Mouse (Mus musculus): ENCODE measurements around the gene Mrgpre. TPM values are rescaled to one million over a fixed set of nuclear protein-coding genes. Genes with fewer than 3 reads are reported as not detected.
A peak's percentile ranks its signal among the peaks of the same experiment; 100 is the strongest.

Mrgpre gene
- polyA plus RNA-seq, 1 experiment: 1.8 TPM

GRCm38 (mm10) chr7:143783378-143783995, 813 bp downstream of the Mrgpre start:
- DNase-seq (ENCODE audit: low read depth, low spot score): peak; percentile 16
- 17% methylated on average over 6 of the region's 6 CpGs for WGBS

- DNase-seq (ENCODE audit: low read depth, low spot score): no peak
- 19% methylated on average over 2 of the region's 2 CpGs for WGBS
These were observed 6.9 kb downstream of the Mrgpre start for GRCm38 (mm10) chr7:143777375-143777774.

GRCm38 (mm10) chr7:143776137-143776536, 8.2 kb downstream of the Mrgpre start:
- DNase-seq (ENCODE audit: low read depth, low spot score): no peak
- WGBS: 31% methylated on average over 3 of the region's 3 CpGs

- DNase-seq (ENCODE audit: low read depth, low spot score): no peak
- WGBS: 26% methylated on average over 1 of the region's 1 CpGs
These were observed 14.8 kb downstream of the Mrgpre start for GRCm38 (mm10) chr7:143769461-143769860.

- 56% methylated on average over 6 of the region's 6 CpGs for WGBS
- no peak for DNase-seq (ENCODE audit: low read depth, low spot score)
These were observed 16.0 kb downstream of the Mrgpre start for GRCm38 (mm10) chr7:143768267-143768666.

- DNase-seq (ENCODE audit: low read depth, low spot score): no peak
- 35% methylated on average over 6 of the region's 6 CpGs for WGBS
These were observed 17.4 kb downstream of the Mrgpre start, which contains the start of gene Mrgprg for GRCm38 (mm10) chr7:143766893-143767292. Gene Mrgprg (minus strand): TSS chr7:143766993.

- DNase-seq (ENCODE audit: low read depth, low spot score): no peak
- WGBS: 61% methylated on average over 19 of the region's 19 CpGs
These were observed 19.3 kb downstream of the Mrgpre start for GRCm38 (mm10) chr7:143764876-143765530.

- no peak for DNase-seq (ENCODE audit: low read depth, low spot score)
- WGBS: 13% methylated on average over 3 of the region's 3 CpGs
These were observed 20.5 kb downstream of the Mrgpre start for GRCm38 (mm10) chr7:143763794-143764193.

GRCm38 (mm10) chr7:143758956-143759355, 25.3 kb downstream of the Mrgpre start:
- no peak for DNase-seq (ENCODE audit: low read depth, low spot score)
- 81% methylated on average over 3 of the region's 3 CpGs for WGBS

- no peak for DNase-seq (ENCODE audit: low read depth, low spot score)
These were observed 26.6 kb downstream of the Mrgpre start for GRCm38 (mm10) chr7:143757696-143758095.

GRCm38 (mm10) chr7:143757027-143757390, 27.3 kb downstream of the Mrgpre start:
- WGBS: under 1% methylated on average over 15 of the region's 15 CpGs
- DNase-seq (ENCODE audit: low read depth, low spot score): peak; percentile 50

More at GRCm38 (mm10) chr7:143757696-143758095, 26.6 kb downstream of the Mrgpre start:
- 48% methylated on average over 3 of the region's 3 CpGs for WGBS

- 31% methylated on average over 22 of the region's 22 CpGs for WGBS
- DNase-seq (ENCODE audit: low read depth, low spot score): no peak
These were observed 27.9 kb downstream of the Mrgpre start, which contains the start of gene Osbpl5 for GRCm38 (mm10) chr7:143756125-143757026. Gene Osbpl5 (minus strand): TSS chr7:143756985.

GRCm38 (mm10) chr7:143755357-143756124, 28.8 kb downstream of the Mrgpre start:
- 75% methylated on average over 9 of the region's 9 CpGs for WGBS
- DNase-seq (ENCODE audit: low read depth, low spot score): no peak

GRCm38 (mm10) chr7:143753990-143754715, 30.1 kb downstream of the Mrgpre start:
- 44% methylated on average over 5 of the region's 5 CpGs for WGBS
- DNase-seq (ENCODE audit: low read depth, low spot score): no peak

GRCm38 (mm10) chr7:143752606-143753005, 31.7 kb downstream of the Mrgpre start:
- DNase-seq (ENCODE audit: low read depth, low spot score): no peak
- 88% methylated on average over 3 of the region's 3 CpGs for whole genome bisulfite sequencing

GRCm38 (mm10) chr7:143752056-143752455, 32.2 kb downstream of the Mrgpre start:
- 45% methylated on average over 4 of the region's 4 CpGs for WGBS
- DNase-seq (ENCODE audit: low read depth, low spot score): no peak

- no peak for DNase-seq (ENCODE audit: low read depth, low spot score)
- WGBS: 45% methylated on average over 1 of the region's 1 CpGs
These were observed 32.9 kb downstream of the Mrgpre start for GRCm38 (mm10) chr7:143751380-143751779.

GRCm38 (mm10) chr7:143749045-143749444, 35.3 kb downstream of the Mrgpre start:
- DNase-seq (ENCODE audit: low read depth, low spot score): no peak
- WGBS: 65% methylated on average over 3 of the region's 3 CpGs

Measured in large intestine, adult 2 months (tissue).